12 mouse cellular contexts compared by ENCODE assay signal in genomic region chr14:117141077-117141848, GRCm38 (mm10).
A peak's percentile ranks its signal among the peaks of the same experiment; 100 is the strongest.
DNase-seq lines count a peak whose midpoint lies in the region; ATAC-seq and TF ChIP-seq lines count a peak whose summit lies in the region.
"Had no signal": no experiment of that assay in that cellular context is flagged by ENCODE, and none has a peak within 500 bp of the region (broad histone marks: within the 10 kb centered on the region; RNA-seq: fewer than 3 reads in every experiment).

No protein-coding gene starts in this region.

- no peak overlapping the region for H3K9ac ChIP-seq in lung, embryonic 16.5 days (ENCODE audit: low read length)
- H3K9ac ChIP-seq in forebrain, postnatal 0 days = no peak overlapping the region
- no peak overlapping the region for H3K9ac ChIP-seq in intestine, embryonic 16.5 days (ENCODE audit: low read depth, low read length)
- H3K9ac ChIP-seq: liver, embryonic 14.5 days had no signal

- H3K4me1 ChIP-seq in lung, embryonic 16.5 days (replicated peaks; ENCODE audit: control insufficient read depth, insufficient read depth, low read length) = peaks cover 16% of the 10 kb centered on the region
- H3K4me1 ChIP-seq in forebrain, postnatal 0 days (ENCODE audit: insufficient read depth) = 0 out of 2 replicates have a peak, but pooled peaks cover 4% of the 10 kb centered on the region
- H3K4me1 ChIP-seq in intestine, embryonic 16.5 days (ENCODE audit: control insufficient read depth, insufficient read depth, low read length) = peaks cover 13% of the 10 kb centered on the region

- H3K27ac ChIP-seq in lung, embryonic 16.5 days (ENCODE audit: low read length) = no peak overlapping the region; the same call in 1 of the 2 replicates
- H3K27ac ChIP-seq in forebrain, postnatal 0 days (ENCODE audit: low read depth, low read length) = no peak overlapping the region
- no peak overlapping the region for H3K27ac ChIP-seq in intestine, embryonic 16.5 days (ENCODE audit: low read length)
- H3K27ac ChIP-seq: left cerebral cortex, adult 2 months; liver, embryonic 14.5 days had no signal

- 47% methylated on average over 6 of the region's 6 CpGs for WGBS in lung, embryonic 16.5 days
- 50% methylated on average over 6 of the region's 6 CpGs for WGBS in forebrain, postnatal 0 days
- 40% methylated on average over 6 of the region's 6 CpGs for WGBS in intestine, embryonic 16.5 days

- TF ChIP-seq CTCF in forebrain, postnatal 0 days (IDR thresholded peaks at IDR 0.05; ENCODE audit: low read depth) = no peak

- DNase-seq in lung, adult 18-20 months = no peak
- DNase-seq in forebrain, postnatal 0 days = peak; percentile 31
- DNase-seq in retina, embryonic 14.5 days (ENCODE audit: low spot score) = peak; percentile 9
- DNase-seq in spleen, postnatal 36 days (ENCODE audit: low spot score in 2 of 2) = no peak
- DNase-seq in cerebellum, adult 11 months = no peak
- DNase-seq: heart, postnatal 10 days; kidney, postnatal 10 days; right cerebral cortex, postnatal 14 days had no signal

- H3K27me3 ChIP-seq in lung, embryonic 16.5 days (ENCODE audit: control insufficient read depth, insufficient read depth, low read depth, low read length) = no peaks in the 10 kb centered on the region
- no peaks in the 10 kb centered on the region for H3K27me3 ChIP-seq in forebrain, postnatal 0 days (ENCODE audit: insufficient read depth, low read length)
- no peaks in the 10 kb centered on the region for H3K27me3 ChIP-seq in intestine, embryonic 16.5 days (replicated peaks; ENCODE audit: control insufficient read depth, insufficient read depth, low read length)

- H3K36me3 ChIP-seq in lung, embryonic 16.5 days (ENCODE audit: control insufficient read depth, insufficient read depth, low read length) = no peaks in the 10 kb centered on the region
- no peaks in the 10 kb centered on the region for H3K36me3 ChIP-seq in forebrain, postnatal 0 days (ENCODE audit: insufficient read depth)
- no peaks in the 10 kb centered on the region for H3K36me3 ChIP-seq in intestine, embryonic 16.5 days (ENCODE audit: control insufficient read depth, insufficient read depth, low read length)

- no peak overlapping the region for H3K4me2 ChIP-seq in lung, embryonic 16.5 days (ENCODE audit: low read depth, low read length)
- no peak overlapping the region for H3K4me2 ChIP-seq in forebrain, postnatal 0 days (ENCODE audit: low read depth)
- no peak overlapping the region for H3K4me2 ChIP-seq in intestine, embryonic 16.5 days (ENCODE audit: low read depth, low read length)

- no peak overlapping the region for H3K4me3 ChIP-seq in lung, embryonic 16.5 days (ENCODE audit: low read length)
- H3K4me3 ChIP-seq in forebrain, postnatal 0 days (ENCODE audit: low read depth, low read length) = no peak overlapping the region
- no peak overlapping the region for H3K4me3 ChIP-seq in intestine, embryonic 16.5 days (ENCODE audit: low read length)
- H3K4me3 ChIP-seq: left cerebral cortex, adult 2 months had no signal

- H3K9me3 ChIP-seq in lung, embryonic 16.5 days (ENCODE audit: control insufficient read depth, low read length) = no peaks in the 10 kb centered on the region
- no peaks in the 10 kb centered on the region for H3K9me3 ChIP-seq in forebrain, postnatal 0 days (ENCODE audit: low read length)
- H3K9me3 ChIP-seq in intestine, embryonic 16.5 days (ENCODE audit: control insufficient read depth, low read length) = no peaks in the 10 kb centered on the region

- peak; percentile 77; the same call in 1 of the 2 replicates for ATAC-seq in lung, embryonic 16.5 days (ENCODE audit: low read depth)
- peak; percentile 23; the same call in 1 of the 2 replicates for ATAC-seq in forebrain, postnatal 0 days
- peak; percentile 93 for ATAC-seq in intestine, embryonic 16.5 days

Comparison
In these comparisons a context has a peak if more than half of its experiments do, and no peak if none do; other contexts are left out.
1. ATAC-seq: peak in every context shown above with its lines; median percentile 93 in intestine, embryonic 16.5 days; 77 in lung, embryonic 16.5 days; 23 in forebrain, postnatal 0 days.
2. DNase-seq: peak in forebrain, postnatal 0 days (single experiment) and retina, embryonic 14.5 days (single experiment); none in lung, adult 18-20 months (0 of 2), spleen, postnatal 36 days (0 of 2) and cerebellum, adult 11 months (single experiment).